ENCODE assay signal across 22 mouse cellular contexts in the genomic region with DNA sequence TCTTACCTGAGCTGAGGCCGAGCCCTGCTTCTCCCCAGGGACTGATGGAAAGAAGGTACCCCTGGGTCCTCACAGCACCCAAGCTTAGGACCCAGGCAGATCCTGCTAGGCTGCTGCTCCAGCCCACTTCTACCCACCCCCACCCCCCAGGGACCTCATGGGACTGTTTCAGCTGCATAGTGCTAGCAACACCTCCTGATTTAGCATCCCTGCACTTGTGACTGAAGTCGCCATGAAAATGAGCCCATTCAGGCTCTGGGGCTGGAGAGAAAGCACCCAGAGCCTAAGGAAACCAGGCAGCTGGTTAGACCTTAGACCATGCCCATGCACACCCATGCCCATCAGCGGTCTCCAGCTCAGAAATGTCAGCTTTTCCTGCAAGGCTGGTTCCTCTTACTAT. TPM values are rescaled to one million over a fixed set of nuclear protein-coding genes. Genes with fewer than 3 reads are reported as not detected.
DNase-seq lines count a peak whose midpoint lies in the region; ATAC-seq and TF ChIP-seq lines count a peak whose summit lies in the region.
"Had no signal": no experiment of that assay in that cellular context is flagged by ENCODE, and none has a peak within 500 bp of the region (broad histone marks: within the 10 kb centered on the region; RNA-seq: fewer than 3 reads in every experiment).

No protein-coding gene starts in this region.

- no peaks in the 10 kb centered on the region for H3K36me3 ChIP-seq in heart, embryonic 10.5 days
- H3K36me3 ChIP-seq in intestine, embryonic 16.5 days (ENCODE audit: control insufficient read depth, insufficient read depth, low read length), result no peaks in the 10 kb centered on the region
- no peaks in the 10 kb centered on the region for H3K36me3 ChIP-seq in stomach, postnatal 0 days (ENCODE audit: control insufficient read depth, insufficient read depth, low read length)
- H3K36me3 ChIP-seq in hindbrain, postnatal 0 days (ENCODE audit: insufficient read depth, low read length), result no peaks in the 10 kb centered on the region
- H3K36me3 ChIP-seq: embryonic facial prominence, embryonic 13.5 days; forebrain, embryonic 12.5 days; heart, embryonic 15.5 days had no signal

- 60% methylated on average over 3 of the region's 3 CpGs for WGBS in heart, embryonic 10.5 days
- WGBS in intestine, embryonic 16.5 days, result 84% methylated on average over 3 of the region's 3 CpGs
- 86% methylated on average over 3 of the region's 3 CpGs for WGBS in stomach, postnatal 0 days
- WGBS in hindbrain, postnatal 0 days, result 73% methylated on average over 3 of the region's 3 CpGs

- 0 out of 2 replicates have a peak overlapping the region, but pooled peaks have one; percentile 62 for H3K27ac ChIP-seq in heart, embryonic 10.5 days
- H3K27ac ChIP-seq in layer of hippocampus, adult 2 months, result peak overlapping the region; percentile 57
- peak overlapping the region; percentile 92; the same call in 1 of the 2 replicates for H3K27ac ChIP-seq in intestine, embryonic 16.5 days (ENCODE audit: low read length)
- peak overlapping the region; percentile 84 for H3K27ac ChIP-seq in stomach, postnatal 0 days (replicated peaks)
- H3K27ac ChIP-seq in hindbrain, postnatal 0 days, result no peak overlapping the region
- H3K27ac ChIP-seq: embryonic facial prominence, embryonic 13.5 days; forebrain, embryonic 12.5 days; heart, embryonic 15.5 days; hindbrain, embryonic 14.5 days had no signal

- TF ChIP-seq CTCF in layer of hippocampus, adult 2 months (conservative IDR thresholded peaks at IDR 0.05), result no peak
- TF ChIP-seq CTCF in stomach, postnatal 0 days (IDR thresholded peaks at IDR 0.05; ENCODE audit: low read depth), result no peak
- TF ChIP-seq CTCF in hindbrain, postnatal 0 days (IDR thresholded peaks at IDR 0.05; ENCODE audit: low read depth), result no peak

- H3K27me3 ChIP-seq in heart, embryonic 10.5 days (ENCODE audit: insufficient read depth, poor library complexity, severe bottlenecking), result peaks cover 10% of the 10 kb centered on the region; the same call in 1 of the 2 replicates
- H3K27me3 ChIP-seq in intestine, embryonic 16.5 days (replicated peaks; ENCODE audit: control insufficient read depth, insufficient read depth, low read length), result no peaks in the 10 kb centered on the region
- no peaks in the 10 kb centered on the region for H3K27me3 ChIP-seq in stomach, postnatal 0 days (ENCODE audit: control insufficient read depth, insufficient read depth, low read length)
- H3K27me3 ChIP-seq in hindbrain, postnatal 0 days (ENCODE audit: insufficient read depth, low read length), result no peaks in the 10 kb centered on the region
- H3K27me3 ChIP-seq: embryonic facial prominence, embryonic 13.5 days had no signal

- no peak overlapping the region for H3K4me2 ChIP-seq in intestine, embryonic 16.5 days (ENCODE audit: low read depth, low read length)
- H3K4me2 ChIP-seq in stomach, postnatal 0 days (replicated peaks; ENCODE audit: low read depth), result no peak overlapping the region
- H3K4me2 ChIP-seq in hindbrain, postnatal 0 days (ENCODE audit: low read depth, low read length), result no peak overlapping the region
- H3K4me2 ChIP-seq: embryonic facial prominence, embryonic 13.5 days; forebrain, embryonic 12.5 days; heart, embryonic 11.5 days; heart, embryonic 15.5 days; hindbrain, embryonic 14.5 days had no signal

- H3K4me1 ChIP-seq in heart, embryonic 10.5 days, result peaks cover 64% of the 10 kb centered on the region
- peaks cover 25% of the 10 kb centered on the region for H3K4me1 ChIP-seq in intestine, embryonic 16.5 days (ENCODE audit: control insufficient read depth, insufficient read depth, low read length)
- no peaks in the 10 kb centered on the region for H3K4me1 ChIP-seq in stomach, postnatal 0 days (replicated peaks; ENCODE audit: control insufficient read depth, insufficient read depth)
- H3K4me1 ChIP-seq in hindbrain, postnatal 0 days (ENCODE audit: insufficient read depth, low read length), result no peaks in the 10 kb centered on the region; the same call in 1 of the 2 replicates

- H3K4me3 ChIP-seq in heart, embryonic 10.5 days, result no peak overlapping the region
- H3K4me3 ChIP-seq in layer of hippocampus, adult 2 months, result no peak overlapping the region
- no peak overlapping the region for H3K4me3 ChIP-seq in intestine, embryonic 16.5 days (ENCODE audit: low read length)
- H3K4me3 ChIP-seq in stomach, postnatal 0 days (ENCODE audit: low read depth, low read length), result no peak overlapping the region
- H3K4me3 ChIP-seq in hindbrain, postnatal 0 days (ENCODE audit: low read length), result no peak overlapping the region
- H3K4me3 ChIP-seq: embryonic facial prominence, embryonic 13.5 days; forebrain, embryonic 12.5 days; heart, embryonic 15.5 days had no signal

- no peak for ATAC-seq in intestine, embryonic 16.5 days
- no peak for ATAC-seq in stomach, postnatal 0 days (ENCODE audit: low FRiP score, low TSS enrichment)
- no peak for ATAC-seq in hindbrain, postnatal 0 days
- ATAC-seq: forebrain, embryonic 16.5 days had no signal

- H3K9ac ChIP-seq in intestine, embryonic 16.5 days (ENCODE audit: low read depth, low read length), result no peak overlapping the region
- no peak overlapping the region for H3K9ac ChIP-seq in stomach, postnatal 0 days (ENCODE audit: low read length)
- H3K9ac ChIP-seq in hindbrain, postnatal 0 days (replicated peaks; ENCODE audit: low read length), result no peak overlapping the region
- H3K9ac ChIP-seq: embryonic facial prominence, embryonic 13.5 days; forebrain, embryonic 12.5 days; heart, embryonic 15.5 days; hindbrain, embryonic 14.5 days had no signal

- H3K9me3 ChIP-seq in heart, embryonic 10.5 days, result no peaks in the 10 kb centered on the region
- no peaks in the 10 kb centered on the region for H3K9me3 ChIP-seq in intestine, embryonic 16.5 days (ENCODE audit: control insufficient read depth, low read length)
- no peaks in the 10 kb centered on the region for H3K9me3 ChIP-seq in stomach, postnatal 0 days (ENCODE audit: control insufficient read depth, low read length)
- H3K9me3 ChIP-seq in hindbrain, postnatal 0 days (ENCODE audit: low read length), result no peaks in the 10 kb centered on the region
- H3K9me3 ChIP-seq: embryonic facial prominence, embryonic 13.5 days; forebrain, embryonic 12.5 days; heart, embryonic 15.5 days had no signal

- TF ChIP-seq EP300 in stomach, postnatal 0 days (optimal IDR thresholded peaks at IDR 0.05), result no peak

- no peak for DNase-seq in heart, embryonic 10.5 days (ENCODE audit: low spot score)
- no peak for DNase-seq in heart, adult 11 months
- DNase-seq in layer of hippocampus, adult 2 months (ENCODE audit: low spot score in 2 of 2), result no peak
- no peak for DNase-seq in layer of hippocampus, adult 18-20 months (ENCODE audit: low spot score in 2 of 2)
- DNase-seq in stomach, postnatal 0 days (ENCODE audit: low spot score), result no peak
- DNase-seq in hindbrain, postnatal 0 days (ENCODE audit: low spot score), result no peak
- DNase-seq: adrenal gland, postnatal 10 days; cerebellum, adult 18-20 months; cerebellum, adult 9-11 months; cerebellum, postnatal 36 days; gastrocnemius, postnatal 36 days; heart, adult 18-20 months; heart, postnatal 14 days had no signal

RNA-seq across cellular contexts. Expression of a gene that starts 17.3 kb away (rescaled TPM):
- polyA plus RNA-seq in heart, embryonic 10.5 days (2016; fragmentation: Nextera tagmentation; extraction: Ambion mirVana), result 8.0 and 8.1 TPM in 2 replicates
- 100 to 1,000 TPM; 202 to 221 TPM for total RNA-seq in layer of hippocampus, adult 2 months (2021)
- 100 to 1,000 TPM; 212 to 220 TPM for total RNA-seq in layer of hippocampus, adult 18-20 months (2021)
- polyA plus RNA-seq in intestine, embryonic 16.5 days (2015; fragmentation: Nextera tagmentation; extraction: Ambion mirVana), result 6.8 and 8.2 TPM in 2 replicates
- polyA plus RNA-seq in stomach, postnatal 0 days (2015; fragmentation: Nextera tagmentation; extraction: Ambion mirVana), result 11.2 and 11.4 TPM in 2 replicates
- 51.1 and 54.2 TPM in 2 replicates for total RNA-seq in hindbrain, postnatal 0 days (2014; rRNA removed)
- polyA plus RNA-seq in hindbrain, postnatal 0 days (2015; fragmentation: Nextera tagmentation; extraction: Ambion mirVana), result 32.6 and 33.4 TPM in 2 replicates
- total RNA-seq: MEL had no signal

RNA-seq across cellular contexts. Expression of a gene that starts 24.7 kb away (rescaled TPM):
- polyA plus RNA-seq in heart, embryonic 10.5 days (2016; fragmentation: Nextera tagmentation; extraction: Ambion mirVana), result 0.33 and 0.43 TPM in 2 replicates
- not detected for total RNA-seq in layer of hippocampus, adult 2 months (2021)
- not detected for total RNA-seq in layer of hippocampus, adult 18-20 months (2021)
- 0.17 and 0.24 TPM in 2 replicates for polyA plus RNA-seq in intestine, embryonic 16.5 days (2015; fragmentation: Nextera tagmentation; extraction: Ambion mirVana)
- polyA plus RNA-seq in stomach, postnatal 0 days (2015; fragmentation: Nextera tagmentation; extraction: Ambion mirVana), result 1.6 and 2.2 TPM in 2 replicates
- not detected in 2 replicates for total RNA-seq in hindbrain, postnatal 0 days (2014; rRNA removed)
- 0.08 TPM in 1 of 2 replicates, not detected in the other for polyA plus RNA-seq in hindbrain, postnatal 0 days (2015; fragmentation: Nextera tagmentation; extraction: Ambion mirVana)
- total RNA-seq: heart, adult 18-20 months; heart, postnatal 14 days; hematopoietic stem cell, adult 5-6 weeks; MEL had no signal
- polyA plus RNA-seq: forebrain, embryonic 16.5 days had no signal

RNA-seq across cellular contexts. Expression of a gene that starts 36.0 kb away (rescaled TPM):
- polyA plus RNA-seq in heart, embryonic 10.5 days (2016; fragmentation: Nextera tagmentation; extraction: Ambion mirVana), result 0.87 and 1.1 TPM in 2 replicates
- total RNA-seq in layer of hippocampus, adult 2 months (2021), result 10 to 100 TPM; 11.1 to 12.4 TPM
- 10 to 100 TPM; 17.2 to 22.4 TPM for total RNA-seq in layer of hippocampus, adult 18-20 months (2021)
- polyA plus RNA-seq in intestine, embryonic 16.5 days (2015; fragmentation: Nextera tagmentation; extraction: Ambion mirVana), result 0.43 and 0.57 TPM in 2 replicates
- 2.8 and 3.1 TPM in 2 replicates for polyA plus RNA-seq in stomach, postnatal 0 days (2015; fragmentation: Nextera tagmentation; extraction: Ambion mirVana)
- total RNA-seq in hindbrain, postnatal 0 days (2014; rRNA removed), result 4.5 and 6.2 TPM in 2 replicates
- 3.1 and 4.1 TPM in 2 replicates for polyA plus RNA-seq in hindbrain, postnatal 0 days (2015; fragmentation: Nextera tagmentation; extraction: Ambion mirVana)
- total RNA-seq: MEL had no signal
